Mouse (Mus musculus): ENCODE data around the gene Olfr229.
"Not testable (repeated sequence)": the region's sequence is repeated elsewhere in the genome, so short reads cannot be mapped to it uniquely, and the experiment has no call there.

The Olfr229 gene

GRCm38 (mm10) chr9:39907036-39907435, at the start of gene Olfr229:
Olfr229 (plus strand) TSS chr9:39907336.
- DNase-seq: no peak

GRCm38 (mm10) chr9:39866122-39866521, 41.0 kb upstream of the Olfr229 start, which contains the start of gene Olfr972:
Olfr972 (plus strand) TSS chr9:39866422.
- DNase-seq: no peak

GRCm38 (mm10) chr9:39871986-39872385, 35.1 kb upstream of the Olfr229 start:
- not testable (repeated sequence) for DNase-seq

- DNase-seq: not testable (repeated sequence)
Measured at GRCm38 (mm10) chr9:39877541-39878396, 29.4 kb upstream of the Olfr229 start.

GRCm38 (mm10) chr9:39905106-39905505, 2.0 kb upstream of the Olfr229 start:
- no peak for DNase-seq

GRCm38 (mm10) chr9:39909939-39910338, 2.8 kb downstream of the Olfr229 start:
- DNase-seq: no peak

GRCm38 (mm10) chr9:39927975-39928836, 21.1 kb downstream of the Olfr229 start:
- DNase-seq: not testable (repeated sequence)

- not testable (repeated sequence) for DNase-seq
Measured at GRCm38 (mm10) chr9:39928837-39929236, 21.7 kb downstream of the Olfr229 start.

- DNase-seq: no peak
Measured at GRCm38 (mm10) chr9:39937201-39937600, 30.1 kb downstream of the Olfr229 start, which contains the start of gene Olfr974. Olfr974 (plus strand) TSS chr9:39937501.

- DNase-seq: no peak
Measured at GRCm38 (mm10) chr9:39951946-39952345, 44.8 kb downstream of the Olfr229 start, which contains the start of gene Olfr975. Olfr975 (minus strand) TSS chr9:39952046.

GRCm38 (mm10) chr9:39961033-39961432, 53.9 kb downstream of the Olfr229 start, which contains the start of gene Olfr976:
Olfr976 (minus strand) TSS chr9:39961133.
- DNase-seq: not testable (repeated sequence)
